Mouse (Mus musculus) embryo, embryonic 9.5 days (tissue): ENCODE measurements around the gene Cdh19.

Experiments used
- DNase-seq: peaks from one replicate; pipeline ENCODE4 v3.0.0-alpha.2; 2017; ENCODE audit errors: extremely low spot score

Gene Cdh19

GRCm38 (mm10) chr1:110977484-110977883 lies at the start of gene Cdh19:
Cdh19 (minus strand) TSS chr1:110977584.
- no peak for DNase-seq

- DNase-seq, result peak; percentile 12
Measured at GRCm38 (mm10) chr1:111020434-111021060, 43.2 kb upstream of the Cdh19 start.

- DNase-seq, result no peak
Measured at GRCm38 (mm10) chr1:111017640-111018039, 40.3 kb upstream of the Cdh19 start.

- no peak for DNase-seq
Measured at GRCm38 (mm10) chr1:110989824-110990223, 12.4 kb upstream of the Cdh19 start.

GRCm38 (mm10) chr1:110969201-110969600 lies 8.2 kb downstream of the Cdh19 start:
- no peak for DNase-seq

- DNase-seq, result no peak
Measured at GRCm38 (mm10) chr1:110909752-110910151, 67.6 kb downstream of the Cdh19 start.

DNA sequence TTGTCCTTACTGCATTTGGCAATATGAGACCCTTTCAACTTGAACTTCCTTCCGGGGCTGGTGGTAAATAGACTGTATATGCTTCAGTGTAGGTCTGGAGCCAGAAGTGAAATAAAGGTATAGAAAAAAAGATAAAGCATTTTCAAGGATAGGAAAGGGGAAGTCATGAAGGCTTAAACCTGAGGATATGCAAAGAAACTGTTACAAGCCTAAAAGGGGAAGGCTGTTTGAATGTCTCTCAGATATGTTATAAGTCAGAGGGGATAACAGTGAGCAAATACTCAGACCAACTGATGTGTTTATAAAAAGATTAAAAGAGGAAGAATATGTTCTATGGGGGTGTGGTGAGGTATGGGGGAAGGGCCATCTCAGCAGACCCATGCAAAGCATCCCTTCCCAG lies 68.2 kb downstream of the Cdh19 start:
- no peak for DNase-seq

DNA sequence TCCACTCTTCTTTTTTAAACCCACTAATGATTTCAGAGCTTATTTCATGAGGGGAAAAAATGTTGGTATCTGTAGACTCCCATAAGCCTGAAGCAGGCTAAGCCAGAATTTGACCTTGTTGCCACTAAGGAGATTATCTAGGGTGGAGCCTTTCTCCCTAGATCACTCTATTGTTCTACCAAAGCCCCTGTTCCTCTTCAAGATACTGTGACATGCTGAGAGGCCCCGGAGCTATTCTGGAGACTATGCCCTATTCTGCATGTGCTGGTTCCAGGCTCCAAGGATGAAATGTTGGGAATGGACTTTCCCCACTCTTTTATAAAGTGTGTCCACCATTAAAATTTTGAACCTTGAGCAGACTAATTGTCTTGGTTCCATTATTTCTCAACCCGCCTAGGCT lies 73.1 kb downstream of the Cdh19 start:
- DNase-seq, result no peak
